Mouse (Mus musculus) v-Abl transformed pro-B cells (cell line): ENCODE measurements at regions not wholly inside any gene's neighbourhood (a gene's known extent, or its start where the extent isn't known, plus 50 kb on each side); places are given as distances from the start of the nearest gene placed in this dataset.

Experiments used
- in situ Hi-C, 2 experiments: fragments of 400-800 bp; cut with MboI; formaldehyde crosslinking; loops; one replicate each; pipeline ENCODE4 v1.15.1; 2025; ENCODE audit not compliant: unreplicated experiment in 2 of 2

- in situ Hi-C loops, result loop anchor here in 1 of 2 experiments (5.0 to 10.0 kb wide), 2 partner anchors 178 to 340 kb away; no protein-coding TSS in a partner anchor
Observed at GRCm38 (mm10) chr4:9014986-9015385, 776.1 kb upstream of the Car8 start.

- in situ Hi-C loops, result loop anchor here in 1 of 2 experiments (10.0 kb wide), 1 partner anchor 338 kb away; no protein-coding TSS in a partner anchor
Observed at GRCm38 (mm10) chr4:9012787-9013186, 773.9 kb upstream of the Car8 start.

- in situ Hi-C loops, result loop anchor here in 1 of 2 experiments (10.0 kb wide), 1 partner anchor 337 kb away; no protein-coding TSS in a partner anchor
Observed at GRCm38 (mm10) chr4:9011952-9012351, 773.1 kb upstream of the Car8 start.

DNA sequence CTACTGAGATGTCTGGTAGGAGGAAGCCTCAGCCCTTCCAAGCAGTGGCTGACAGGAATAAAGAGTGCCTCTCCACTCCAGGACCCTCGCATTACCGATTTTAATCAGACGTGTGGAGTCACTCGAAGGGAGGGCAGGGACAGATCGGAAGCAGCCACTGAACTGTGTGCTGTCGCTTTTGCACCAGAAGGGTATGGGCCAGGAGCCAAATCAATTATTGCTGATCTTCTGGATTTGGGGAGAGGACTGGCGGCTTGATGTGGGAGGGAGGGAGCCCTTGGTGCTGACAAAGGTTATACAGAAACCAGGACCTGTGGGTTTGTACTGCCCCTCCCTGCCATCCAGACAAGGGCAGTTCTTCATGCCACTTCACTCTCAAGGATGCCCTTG, 772.3 kb upstream of the Car8 start:
- in situ Hi-C loops, result loop anchor here in 1 of 2 experiments (10.0 kb wide), 1 partner anchor 336 kb away; no protein-coding TSS in a partner anchor

GRCm38 (mm10) chr4:9010381-9011128, 771.7 kb upstream of the Car8 start:
- in situ Hi-C loops, result loop anchor here in 1 of 2 experiments (10.0 kb wide), 1 partner anchor 336 kb away; no protein-coding TSS in a partner anchor

GRCm38 (mm10) chr4:9009656-9010055, 770.8 kb upstream of the Car8 start:
- in situ Hi-C loops, result loop anchor here in 1 of 2 experiments (10.0 kb wide), 1 partner anchor 335 kb away; no protein-coding TSS in a partner anchor

DNA sequence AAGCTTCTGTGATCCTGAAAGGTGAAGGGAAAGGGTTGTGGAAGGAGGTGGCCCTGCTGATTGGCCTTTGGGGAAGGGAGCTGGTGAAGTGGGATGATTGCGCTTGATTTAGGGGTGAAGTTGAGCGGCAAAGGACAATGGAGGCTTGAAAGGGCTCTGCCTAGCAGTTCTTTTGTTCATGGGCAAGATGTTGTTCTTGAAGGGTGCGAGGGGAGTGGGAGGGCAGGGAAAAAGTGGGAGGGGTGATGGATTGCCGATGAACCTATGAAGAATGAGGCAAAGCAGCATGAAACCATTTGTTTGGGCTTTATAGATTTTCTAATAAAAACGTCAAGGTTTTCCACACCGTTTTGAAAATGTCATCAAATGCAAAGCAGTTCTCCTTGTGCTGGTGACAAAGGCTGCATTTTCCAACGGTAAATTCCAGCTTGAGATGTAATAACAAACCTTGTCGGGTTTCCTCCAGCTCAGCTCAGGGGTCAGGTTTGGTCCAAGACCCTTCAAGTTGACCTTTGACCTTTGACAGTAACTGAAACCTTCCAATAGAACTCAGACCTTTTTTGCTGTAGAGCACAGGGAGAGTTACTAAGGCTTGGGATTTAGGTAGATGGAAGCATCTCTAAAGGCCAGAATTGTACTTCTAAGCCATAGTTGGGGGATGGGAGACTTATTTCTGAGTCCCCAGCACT, 767.2 kb upstream of the Car8 start:
- in situ Hi-C loops, result no loop called here

- in situ Hi-C loops, result no loop called here
Observed at GRCm38 (mm10) chr4:9003891-9004290, 765.0 kb upstream of the Car8 start.

DNA sequence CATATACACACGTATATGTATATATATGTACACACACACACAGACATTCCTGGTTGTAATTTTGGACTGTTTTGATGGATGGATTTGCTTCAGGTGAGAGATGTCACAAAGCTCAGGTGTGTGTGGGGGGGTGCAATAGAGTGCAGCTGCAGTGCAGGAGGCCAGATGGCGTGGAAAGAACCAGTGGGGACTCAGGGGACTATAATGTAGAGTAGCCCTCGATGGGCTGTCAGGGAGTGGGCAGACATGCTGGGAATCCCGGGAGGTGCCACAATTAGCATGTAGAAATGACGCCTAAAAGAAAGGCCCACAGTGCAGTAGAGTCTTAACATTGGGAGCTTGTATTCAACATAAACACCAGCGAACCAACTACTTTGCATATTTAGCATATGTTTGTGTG, 763.5 kb upstream of the Car8 start:
- in situ Hi-C loops, result no loop called here

- in situ Hi-C loops, result no loop called here
Observed at GRCm38 (mm10) chr4:8998606-8999005, 759.8 kb upstream of the Car8 start.

- in situ Hi-C loops, result no loop called here
Observed at GRCm38 (mm10) chr4:8992171-8992570, 753.3 kb upstream of the Car8 start.

DNA sequence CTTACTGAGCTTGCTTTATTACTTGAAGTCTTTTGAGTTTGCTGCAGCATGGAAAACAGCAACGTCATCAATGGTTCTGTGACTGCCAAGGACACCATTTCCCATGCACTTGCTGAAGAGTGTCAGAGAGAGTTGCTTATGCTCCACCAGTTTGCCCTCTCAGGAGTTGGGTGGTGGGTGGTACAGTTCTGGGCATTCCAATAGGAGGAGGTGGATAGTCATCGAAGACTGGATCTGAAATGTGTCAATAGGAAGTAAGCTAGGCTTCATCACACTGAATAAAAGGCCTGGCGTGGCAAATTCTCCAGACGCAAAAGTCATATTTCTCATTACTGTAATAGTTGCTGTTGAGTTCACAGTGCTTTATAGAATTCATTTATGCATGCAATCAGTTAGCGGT, 751.7 kb upstream of the Car8 start:
- in situ Hi-C loops, result no loop called here

- in situ Hi-C loops, result no loop called here
Observed at GRCm38 (mm10) chr4:8989614-8990013, 750.8 kb upstream of the Car8 start.

GRCm38 (mm10) chr4:8989110-8989509, 750.3 kb upstream of the Car8 start:
- in situ Hi-C loops, result no loop called here

DNA sequence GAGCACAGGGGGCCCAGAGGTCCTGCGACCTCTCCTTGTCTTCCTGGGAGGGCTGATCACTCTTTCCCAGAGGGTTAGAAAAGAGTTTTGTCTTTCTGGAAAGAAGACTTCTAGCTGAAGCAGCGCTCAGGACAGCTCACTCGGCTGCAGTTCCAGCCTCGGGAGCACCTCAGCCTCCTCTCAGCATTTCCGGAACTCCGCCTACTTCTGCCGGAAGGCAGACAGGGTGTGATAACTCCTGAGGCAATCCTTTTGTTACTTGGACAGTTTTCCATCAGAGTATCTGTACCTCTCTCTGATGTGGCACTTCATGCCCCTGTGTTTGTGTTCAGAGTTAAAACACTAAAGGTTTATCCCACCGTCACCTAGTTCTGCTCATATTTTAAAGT, 749.5 kb upstream of the Car8 start:
- in situ Hi-C loops, result no loop called here

- in situ Hi-C loops, result no loop called here
Observed at GRCm38 (mm10) chr4:8987544-8988344, 748.9 kb upstream of the Car8 start.

- in situ Hi-C loops, result no loop called here
Observed at GRCm38 (mm10) chr4:8986394-8987091, 747.7 kb upstream of the Car8 start.

DNA sequence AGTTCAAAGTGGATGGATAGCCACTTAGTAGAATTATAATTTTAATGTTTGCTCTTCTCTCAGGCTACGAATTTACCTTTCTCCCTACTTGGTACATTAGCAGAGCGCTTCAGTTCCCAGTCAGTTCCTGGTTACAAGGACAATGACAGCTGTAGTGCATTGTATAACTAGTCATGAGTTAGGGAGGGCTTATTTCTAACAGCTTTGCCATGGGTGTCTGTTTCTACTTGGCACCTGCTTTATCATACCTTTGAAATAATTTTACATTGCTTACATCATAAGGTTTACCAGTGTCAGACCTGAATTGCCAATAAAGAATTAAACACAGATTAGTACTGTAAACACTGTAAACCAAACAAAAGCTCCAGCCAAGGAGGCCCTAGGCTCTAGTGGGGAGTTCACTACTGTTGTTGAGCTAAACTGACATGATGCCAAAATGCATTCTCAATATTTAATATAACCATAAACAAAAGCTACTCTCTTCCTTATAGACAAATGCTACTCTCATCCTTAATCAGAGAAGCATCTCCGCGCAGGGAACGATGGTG, 745.3 kb upstream of the Car8 start:
- in situ Hi-C loops, result no loop called here

DNA sequence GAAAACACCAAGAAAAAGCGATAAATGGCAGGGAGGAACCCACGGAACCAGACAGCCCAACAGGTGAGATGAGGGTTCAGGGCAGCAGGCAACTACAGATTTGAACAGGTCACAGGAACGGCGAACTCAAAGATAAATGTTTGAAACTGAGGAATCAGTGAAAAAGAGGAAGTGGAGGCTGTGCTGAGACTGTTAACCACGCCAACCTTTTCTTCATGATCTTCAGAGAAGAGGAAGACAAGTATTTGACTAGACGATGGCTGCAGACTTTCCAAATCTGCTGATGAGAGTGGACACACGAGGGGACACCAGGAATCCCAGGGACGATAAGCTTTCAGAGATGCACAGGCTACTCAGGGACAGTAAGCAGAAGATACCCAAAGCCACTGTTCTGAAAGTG, 740.1 kb upstream of the Car8 start:
- in situ Hi-C loops, result no loop called here

DNA sequence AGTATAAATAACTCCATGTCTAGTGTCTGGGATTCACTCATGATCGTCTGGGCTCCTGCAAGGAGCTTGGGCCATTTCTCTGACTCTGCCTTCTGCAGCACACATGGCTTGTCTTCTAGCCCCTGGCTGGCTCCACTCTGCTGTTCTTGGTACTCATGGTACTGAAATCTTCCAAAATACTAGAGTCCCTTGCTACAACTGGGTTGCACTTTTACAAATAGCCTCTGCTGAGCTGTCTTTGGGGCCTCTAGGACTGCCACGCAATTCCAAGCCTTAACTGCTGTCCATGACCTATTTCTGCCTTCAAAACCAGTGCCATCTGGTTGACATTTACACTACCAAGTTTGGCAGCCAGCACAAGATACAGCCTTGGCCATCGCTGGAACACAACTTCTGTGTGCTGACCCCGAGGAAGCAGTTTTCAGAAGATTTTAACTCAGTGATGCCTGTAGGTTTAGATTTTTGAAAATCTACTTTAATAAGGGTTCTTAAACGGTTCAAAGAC, 731.2 kb upstream of the Car8 start:
- in situ Hi-C loops, result no loop called here
